Mouse (Mus musculus): ENCODE data around the gene Mtus2.

Gene Mtus2

GRCm38 (mm10) chr5:148280321-148280720 is 323.2 kb downstream of the Mtus2 start:
- in situ Hi-C loops (cut with MboI) = no loop called here

- in situ Hi-C loops (cut with MboI) = no loop called here
Measured at GRCm38 (mm10) chr5:148282093-148282492, 325.0 kb downstream of the Mtus2 start.

DNA sequence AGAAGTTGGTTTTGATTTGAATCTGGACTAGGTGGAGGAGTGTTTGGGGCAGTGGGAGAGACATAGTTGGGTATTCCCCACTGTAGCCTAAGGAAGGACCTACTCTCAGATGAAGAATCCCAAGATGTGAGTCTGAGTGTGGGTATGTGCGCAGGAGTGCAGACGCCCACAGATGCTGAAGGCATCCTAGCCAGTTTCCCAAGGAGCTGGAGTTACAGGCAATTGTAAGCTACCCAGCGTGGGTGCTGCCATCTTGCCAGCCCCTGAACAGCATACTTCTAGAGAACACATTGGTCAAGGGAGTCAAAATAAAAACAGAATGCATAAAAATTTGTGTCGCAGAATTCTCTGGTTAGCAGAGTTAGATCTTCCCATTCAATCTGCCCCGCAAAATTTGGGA is 325.5 kb downstream of the Mtus2 start:
- in situ Hi-C loops (cut with MboI) = no loop called here

- in situ Hi-C loops (cut with MboI) = no loop called here
Measured at GRCm38 (mm10) chr5:148283177-148283576, 326.1 kb downstream of the Mtus2 start.

GRCm38 (mm10) chr5:148283584-148283983 is 326.5 kb downstream of the Mtus2 start:
- in situ Hi-C loops (cut with MboI) = no loop called here

- in situ Hi-C loops (cut with MboI) = no loop called here
Measured at GRCm38 (mm10) chr5:148287529-148287928, 330.4 kb downstream of the Mtus2 start.

- in situ Hi-C loops (cut with MboI) = no loop called here
Measured at GRCm38 (mm10) chr5:148288804-148289203, 331.7 kb downstream of the Mtus2 start.

DNA sequence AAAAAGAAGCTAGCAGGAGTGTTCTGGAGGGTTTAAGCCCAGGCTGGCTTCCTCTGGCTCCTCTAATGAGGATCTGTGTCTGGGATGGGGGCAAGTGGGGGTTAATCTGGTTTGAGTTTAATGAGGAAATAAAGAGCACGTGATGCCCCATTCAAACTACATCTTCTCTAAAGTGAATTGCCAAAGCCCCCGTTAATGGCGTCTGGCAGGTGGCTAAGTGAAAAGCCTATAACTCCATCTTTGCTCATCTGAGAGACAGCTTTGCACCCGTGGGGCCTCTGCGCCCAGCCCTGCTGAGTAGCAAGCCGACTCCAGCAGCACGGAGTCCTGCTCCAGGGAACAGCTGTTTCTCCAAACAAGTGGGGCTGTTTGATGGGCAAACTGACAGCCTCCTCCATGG is 332.8 kb downstream of the Mtus2 start:
- in situ Hi-C loops (cut with MboI) = no loop called here

- in situ Hi-C loops (cut with MboI) = no loop called here
Measured at GRCm38 (mm10) chr5:148292862-148293261, 335.7 kb downstream of the Mtus2 start.

- in situ Hi-C loops (cut with MboI) = no loop called here
Measured at GRCm38 (mm10) chr5:148293346-148293745, 336.2 kb downstream of the Mtus2 start.

DNA sequence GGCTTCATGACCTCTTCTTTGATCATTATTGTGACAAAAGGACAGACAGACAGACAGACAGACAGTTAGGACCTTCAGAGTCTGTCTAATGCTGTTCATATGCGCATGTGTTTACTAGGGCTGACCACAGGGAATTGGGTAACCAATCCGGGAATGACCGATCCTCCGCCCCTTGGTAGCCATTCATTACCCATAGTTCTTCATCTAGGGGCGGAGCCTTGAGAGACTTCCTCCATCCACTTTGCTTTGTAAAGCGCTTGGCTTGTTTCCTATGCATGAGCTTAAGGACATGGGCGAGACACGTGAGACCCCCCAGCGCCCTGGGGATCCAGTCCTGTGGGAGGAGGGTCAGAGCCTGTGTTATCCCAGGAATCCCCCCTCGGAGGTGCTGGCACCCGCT is 345.8 kb downstream of the Mtus2 start:
- in situ Hi-C loops (cut with MboI) = no loop called here

DNA sequence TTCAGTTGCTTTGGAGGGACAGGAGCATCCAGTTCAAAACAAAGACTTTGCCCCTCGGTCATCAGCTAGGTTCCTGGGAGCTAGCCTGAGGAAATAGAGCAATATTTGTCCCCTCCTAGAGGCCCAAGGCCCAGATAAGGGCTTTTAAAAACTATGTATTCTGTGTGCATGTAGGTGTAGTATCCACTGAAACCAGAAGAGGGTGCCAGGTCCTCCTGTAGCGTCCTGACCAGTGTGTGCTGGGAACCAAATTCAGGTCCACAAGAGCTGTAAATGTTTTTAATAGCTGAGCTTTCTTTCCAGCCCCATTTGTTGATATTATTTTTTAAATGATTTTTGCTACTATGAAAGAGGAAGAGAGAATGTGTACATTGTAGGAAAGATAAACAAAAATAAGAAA is 347.0 kb downstream of the Mtus2 start:
- in situ Hi-C loops (cut with MboI) = no loop called here

DNA sequence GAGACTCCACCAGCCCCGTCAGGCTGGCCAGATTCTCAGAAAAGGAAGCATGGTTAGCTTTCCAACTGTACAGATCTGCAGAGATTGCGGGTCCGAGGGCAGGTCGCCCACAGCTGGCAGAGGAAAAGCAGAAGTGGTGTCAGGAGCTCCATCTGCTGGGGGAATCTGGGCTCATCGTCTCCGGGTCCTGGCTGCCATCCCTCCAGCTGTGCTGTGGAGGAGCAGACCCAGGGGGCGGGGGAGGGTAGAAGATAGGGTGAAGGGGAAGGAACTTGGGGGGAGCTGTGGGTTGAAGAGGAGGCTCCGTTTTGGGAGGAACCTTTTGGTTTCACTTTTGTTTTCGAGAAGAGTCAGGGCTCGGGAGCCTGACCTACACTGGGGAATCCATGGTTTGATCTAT is 353.7 kb downstream of the Mtus2 start:
- in situ Hi-C loops (cut with MboI) = no loop called here

- in situ Hi-C loops (cut with MboI) = no loop called here
Measured at GRCm38 (mm10) chr5:148312443-148312842, 355.3 kb downstream of the Mtus2 start.

DNA sequence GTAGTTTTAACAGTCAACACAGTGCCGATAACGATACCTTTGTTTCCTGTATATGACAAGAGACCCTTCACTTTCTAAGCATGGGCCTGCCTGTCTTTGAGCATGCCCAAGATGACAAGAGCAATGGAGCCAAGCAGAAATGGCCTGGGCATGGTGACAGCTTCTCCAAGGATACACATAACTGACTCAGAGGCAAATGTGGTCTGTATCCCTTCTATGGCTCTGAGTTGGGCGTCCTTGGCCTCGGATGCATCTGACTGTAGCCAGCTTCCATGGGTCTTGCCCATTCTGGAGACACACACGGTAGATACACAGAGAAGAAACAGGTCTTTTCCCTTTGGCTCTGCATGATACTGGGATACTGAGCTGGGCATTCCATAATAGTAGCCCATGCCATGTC is 357.8 kb downstream of the Mtus2 start:
- in situ Hi-C loops (cut with MboI) = no loop called here

GRCm38 (mm10) chr5:148325317-148325885 is 368.3 kb downstream of the Mtus2 start:
- in situ Hi-C loops (cut with MboI) = loop anchor here (25.0 kb wide), 1 partner anchor 462 kb away; no protein-coding TSS in a partner anchor

GRCm38 (mm10) chr5:148326295-148326694 is 369.2 kb downstream of the Mtus2 start:
- in situ Hi-C loops (cut with MboI) = loop anchor here (25.0 kb wide), 1 partner anchor 461 kb away; no protein-coding TSS in a partner anchor

- in situ Hi-C loops (cut with MboI) = loop anchor here (25.0 kb wide), 1 partner anchor 458 kb away; no protein-coding TSS in a partner anchor
Measured at GRCm38 (mm10) chr5:148328982-148329381, 371.9 kb downstream of the Mtus2 start.

GRCm38 (mm10) chr5:148331229-148331776 is 374.2 kb downstream of the Mtus2 start:
- in situ Hi-C loops (cut with MboI) = loop anchor here (10.0 to 25.0 kb wide), 2 partner anchors 113 to 456 kb away; no protein-coding TSS in a partner anchor

GRCm38 (mm10) chr5:148331926-148332621 is 375.0 kb downstream of the Mtus2 start:
- in situ Hi-C loops (cut with MboI) = loop anchor here (10.0 to 25.0 kb wide), 2 partner anchors 113 to 455 kb away; no protein-coding TSS in a partner anchor

GRCm38 (mm10) chr5:148332622-148332974 is 375.5 kb downstream of the Mtus2 start:
- in situ Hi-C loops (cut with MboI) = loop anchor here (10.0 to 25.0 kb wide), 2 partner anchors 112 to 455 kb away; no protein-coding TSS in a partner anchor

- in situ Hi-C loops (cut with MboI) = loop anchor here (10.0 to 25.0 kb wide), 2 partner anchors 106 to 448 kb away; no protein-coding TSS in a partner anchor
Measured at GRCm38 (mm10) chr5:148339126-148339525, 382.0 kb downstream of the Mtus2 start.
